Mouse (Mus musculus) erythroblast, embryonic 14.5 days (primary cell): Measurements from ENCODE around the gene Unc50. TPM values are rescaled to one million over a fixed set of nuclear protein-coding genes. Genes with fewer than 3 reads are reported as not detected.

ENCODE experiments used
- H3K27me3 ChIP-seq: 2 replicates; pipeline ENCODE4 v1.6.1; 2012; ENCODE audit warnings: inconsistent platforms; ENCODE audit not compliant: control insufficient read depth
- H3K36me3 ChIP-seq: 2 replicates; pipeline ENCODE4 v1.6.1; 2012; ENCODE audit warnings: mild to moderate bottlenecking, inconsistent platforms; ENCODE audit not compliant: control insufficient read depth
- H3K4me1 ChIP-seq: 2 replicates; pipeline ENCODE4 v1.6.1; 2012; ENCODE audit warnings: inconsistent platforms; ENCODE audit not compliant: control insufficient read depth
- H3K4me3 ChIP-seq: replicated peaks from 2 replicates; pipeline ENCODE3; 2012; ENCODE audit warnings: moderate library complexity, mild to moderate bottlenecking, inconsistent platforms
- H3K9me3 ChIP-seq: 2 replicates; pipeline ENCODE4 v1.6.1; 2012; ENCODE audit warnings: low read length, inconsistent platforms, mixed read lengths; ENCODE audit not compliant: control insufficient read depth
- GATA1 ChIP-seq: IDR thresholded peaks from 2 replicates; pipeline ENCODE4 v1.6.1; 2012; ENCODE audit warnings: low read length, inconsistent platforms, mixed read lengths
- TAL1 ChIP-seq: IDR thresholded peaks from 3 replicates; pipeline ENCODE4 v1.6.1; 2012; ENCODE audit warnings: low read length, inconsistent platforms, mixed read lengths
- polyA plus RNA-seq: library from polyadenylated mRNA; stranded (reverse); fragments of >175 nt; gene quantifications from 2 replicates; pipeline ENCODE4 v1.2.3, GENCODE M21; 2012

The Unc50 gene
- polyA plus RNA-seq, 1 experiment = 4.1 TPM

- Histone ChIP-seq H3K36me3 (no peaks in the 10 kb centered on the region; the same call in 1 of the 2 replicates), H3K27me3 (no peaks in the 10 kb centered on the region), H3K4me1 (peaks cover 69% of the 10 kb centered on the region), H3K9me3 (no peaks in the 10 kb centered on the region), H3K4me3 (peak overlapping the region; percentile 67)
- TF ChIP-seq GATA1 = no peak
- TF ChIP-seq TAL1 = no peak
Observed at GRCm38 (mm10) chr1:37479759-37480158, 49.8 kb downstream of the Unc50 start.

GRCm38 (mm10) chr1:37480731-37481130 lies 50.8 kb downstream of the Unc50 start:
- Histone ChIP-seq H3K4me3 (no peak overlapping the region), H3K4me1 (peaks cover 67% of the 10 kb centered on the region), H3K27me3 (no peaks in the 10 kb centered on the region), H3K9me3 (no peaks in the 10 kb centered on the region), H3K36me3 (no peaks in the 10 kb centered on the region)
- TF ChIP-seq TAL1 = no peak
- TF ChIP-seq GATA1 = no peak

- H3K4me1 ChIP-seq = peaks cover 63% of the 10 kb centered on the region
- H3K4me3 ChIP-seq = no peak overlapping the region
- no peaks in the 10 kb centered on the region for H3K9me3 ChIP-seq
- no peaks in the 10 kb centered on the region for H3K27me3 ChIP-seq
- no peaks in the 10 kb centered on the region for H3K36me3 ChIP-seq
- TF ChIP-seq GATA1 (no peak), TAL1 (no peak)
Observed at GRCm38 (mm10) chr1:37481331-37481730, 51.4 kb downstream of the Unc50 start.

GRCm38 (mm10) chr1:37484612-37485011 lies 54.7 kb downstream of the Unc50 start:
- Histone ChIP-seq H3K4me3 (no peak overlapping the region), H3K36me3 (peaks cover 3% of the 10 kb centered on the region; the same call in 1 of the 2 replicates), H3K4me1 (peaks cover 31% of the 10 kb centered on the region), H3K27me3 (no peaks in the 10 kb centered on the region), H3K9me3 (no peaks in the 10 kb centered on the region)
- TF ChIP-seq GATA1 = no peak
- no peak for TF ChIP-seq TAL1

- TF ChIP-seq TAL1 (no peak), GATA1 (no peak)
Observed at GRCm38 (mm10) chr1:37486439-37486838, 56.5 kb downstream of the Unc50 start.

GRCm38 (mm10) chr1:37486994-37487393 lies 57.1 kb downstream of the Unc50 start:
- no peak overlapping the region for H3K4me3 ChIP-seq
- H3K9me3 ChIP-seq = no peaks in the 10 kb centered on the region
- no peaks in the 10 kb centered on the region for H3K27me3 ChIP-seq
- H3K4me1 ChIP-seq = peaks cover 11% of the 10 kb centered on the region
- peaks cover 3% of the 10 kb centered on the region; the same call in 1 of the 2 replicates for H3K36me3 ChIP-seq
- TF ChIP-seq TAL1 = no peak
- TF ChIP-seq GATA1 = no peak

More at GRCm38 (mm10) chr1:37486439-37486838, 56.5 kb downstream of the Unc50 start:
- Histone ChIP-seq H3K4me3 (no peak overlapping the region), H3K27me3 (no peaks in the 10 kb centered on the region), H3K9me3 (no peaks in the 10 kb centered on the region), H3K4me1 (peaks cover 12% of the 10 kb centered on the region), H3K36me3 (peaks cover 3% of the 10 kb centered on the region; the same call in 1 of the 2 replicates)

GRCm38 (mm10) chr1:37488531-37488930 lies 58.6 kb downstream of the Unc50 start:
- Histone ChIP-seq H3K27me3 (no peaks in the 10 kb centered on the region), H3K9me3 (no peaks in the 10 kb centered on the region), H3K36me3 (peaks cover 3% of the 10 kb centered on the region; the same call in 1 of the 2 replicates), H3K4me3 (no peak overlapping the region), H3K4me1 (peaks cover 11% of the 10 kb centered on the region)
- TF ChIP-seq TAL1 (no peak), GATA1 (no peak)

Other genes with a start within 250 kb of the Unc50 start
- not detected in 2 replicates for gene Cnga3, start 215.7 kb upstream of the Unc50 start, polyA plus RNA-seq
- gene Inpp4a, start 130.3 kb upstream of the Unc50 start, polyA plus RNA-seq = 0.01 and 0.02 TPM in 2 replicates
- 0.30 and 0.33 TPM in 2 replicates for gene Coa5, start within 50 bp of the Unc50 start, polyA plus RNA-seq
- gene Mgat4a, start 110.9 kb downstream of the Unc50 start, polyA plus RNA-seq = 0.01 and 0.09 TPM in 2 replicates